Mouse (Mus musculus): Measurements from ENCODE around the gene Usp43. TPM values are rescaled to one million over a fixed set of nuclear protein-coding genes. Genes with fewer than 3 reads are reported as not detected.

Gene Usp43
- polyA plus RNA-seq, 1 experiment from 2014 or later = 4.5 TPM

GRCm38 (mm10) chr11:67835408-67836078, 86.4 kb downstream of the Usp43 start:
- Histone ChIP-seq H3K27me3 (ENCODE audit: insufficient read depth, low read length) (no peaks in the 10 kb centered on the region), H3K4me3 (ENCODE audit: low read depth, low read length) (no peak overlapping the region), H3K4me1 (ENCODE audit: insufficient read depth) (no peaks in the 10 kb centered on the region), H3K9ac (no peak overlapping the region), H3K4me2 (no peak overlapping the region), H3K36me3 (ENCODE audit: insufficient read depth) (no peaks in the 10 kb centered on the region), H3K27ac (ENCODE audit: low read depth) (no peak overlapping the region), H3K9me3 (ENCODE audit: low read depth, low read length) (no peaks in the 10 kb centered on the region)
- TF ChIP-seq CTCF (IDR thresholded peaks at IDR 0.05; ENCODE audit: low read depth) = no peak
- WGBS = 57% methylated on average over 10 of the region's 10 CpGs
- peak; percentile 54; the same call in 1 of the 2 replicates for ATAC-seq (ENCODE audit: insufficient read depth)
- no peak for DNase-seq

GRCm38 (mm10) chr11:67831820-67832219, 90.1 kb downstream of the Usp43 start:
- H3K27me3 ChIP-seq (ENCODE audit: insufficient read depth, low read length) = no peaks in the 10 kb centered on the region
- H3K4me1 ChIP-seq (ENCODE audit: insufficient read depth) = peaks cover 9% of the 10 kb centered on the region
- H3K4me2 ChIP-seq = no peak overlapping the region
- no peak overlapping the region for H3K9ac ChIP-seq
- no peaks in the 10 kb centered on the region for H3K36me3 ChIP-seq (ENCODE audit: insufficient read depth)
- no peaks in the 10 kb centered on the region for H3K9me3 ChIP-seq (ENCODE audit: low read depth, low read length)
- 47% methylated on average over 5 of the region's 5 CpGs for WGBS
- no peak for TF ChIP-seq CTCF (IDR thresholded peaks at IDR 0.05; ENCODE audit: low read depth)
- DNase-seq (peak; percentile 78), ATAC-seq (ENCODE audit: insufficient read depth) (no peak)
- no peak overlapping the region for H3K4me3 ChIP-seq (ENCODE audit: low read depth, low read length)
- no peak overlapping the region for H3K27ac ChIP-seq (ENCODE audit: low read depth)

- no peak overlapping the region for H3K4me2 ChIP-seq
- DNase-seq = no peak
- no peak for ATAC-seq (ENCODE audit: insufficient read depth)
- peaks cover 9% of the 10 kb centered on the region for H3K4me1 ChIP-seq (ENCODE audit: insufficient read depth)
- H3K9me3 ChIP-seq (ENCODE audit: low read depth, low read length) = no peaks in the 10 kb centered on the region
- TF ChIP-seq CTCF (IDR thresholded peaks at IDR 0.05; ENCODE audit: low read depth) = no peak
- no peaks in the 10 kb centered on the region for H3K27me3 ChIP-seq (ENCODE audit: insufficient read depth, low read length)
- 56% methylated on average over 6 of the region's 6 CpGs for WGBS
- H3K27ac ChIP-seq (ENCODE audit: low read depth) = no peak overlapping the region
- no peaks in the 10 kb centered on the region for H3K36me3 ChIP-seq (ENCODE audit: insufficient read depth)
- H3K9ac ChIP-seq = no peak overlapping the region
- H3K4me3 ChIP-seq (ENCODE audit: low read depth, low read length) = no peak overlapping the region
These were observed 92.4 kb downstream of the Usp43 start for GRCm38 (mm10) chr11:67829530-67829929.

- no peaks in the 10 kb centered on the region for H3K36me3 ChIP-seq (ENCODE audit: insufficient read depth)
- H3K4me3 ChIP-seq (ENCODE audit: low read depth, low read length) = no peak overlapping the region
- H3K9me3 ChIP-seq (ENCODE audit: low read depth, low read length) = no peaks in the 10 kb centered on the region
- TF ChIP-seq CTCF (IDR thresholded peaks at IDR 0.05; ENCODE audit: low read depth) = no peak
- peak overlapping the region; percentile 31; the same call in 1 of the 2 replicates for H3K4me2 ChIP-seq
- peaks cover 9% of the 10 kb centered on the region for H3K4me1 ChIP-seq (ENCODE audit: insufficient read depth)
- DNase-seq (peak; percentile 85), ATAC-seq (ENCODE audit: insufficient read depth) (peak; percentile 86)
- peak overlapping the region; percentile 73 for H3K27ac ChIP-seq (ENCODE audit: low read depth)
- H3K27me3 ChIP-seq (ENCODE audit: insufficient read depth, low read length) = no peaks in the 10 kb centered on the region
- no peak overlapping the region for H3K9ac ChIP-seq
- 18% methylated on average over 12 of the region's 12 CpGs for WGBS
These were observed 93.4 kb downstream of the Usp43 start for GRCm38 (mm10) chr11:67828360-67829059.

GRCm38 (mm10) chr11:67821560-67821959, 100.4 kb downstream of the Usp43 start:
- no peak for TF ChIP-seq CTCF (IDR thresholded peaks at IDR 0.05; ENCODE audit: low read depth)
- H3K4me1 ChIP-seq (ENCODE audit: insufficient read depth) = no peaks in the 10 kb centered on the region
- H3K4me2 ChIP-seq = no peak overlapping the region
- ATAC-seq (ENCODE audit: insufficient read depth) (no peak), DNase-seq (no peak)
- no peak overlapping the region for H3K4me3 ChIP-seq (ENCODE audit: low read depth, low read length)
- WGBS = 84% methylated on average over 6 of the region's 6 CpGs
- no peak overlapping the region for H3K27ac ChIP-seq (ENCODE audit: low read depth)
- no peak overlapping the region for H3K9ac ChIP-seq
- H3K27me3 ChIP-seq (ENCODE audit: insufficient read depth, low read length) = no peaks in the 10 kb centered on the region
- H3K9me3 ChIP-seq (ENCODE audit: low read depth, low read length) = no peaks in the 10 kb centered on the region
- no peaks in the 10 kb centered on the region for H3K36me3 ChIP-seq (ENCODE audit: insufficient read depth)

- Histone ChIP-seq H3K4me1 (ENCODE audit: insufficient read depth) (no peaks in the 10 kb centered on the region), H3K9ac (no peak overlapping the region), H3K36me3 (ENCODE audit: insufficient read depth) (no peaks in the 10 kb centered on the region), H3K27ac (ENCODE audit: low read depth) (no peak overlapping the region), H3K4me3 (ENCODE audit: low read depth, low read length) (no peak overlapping the region), H3K27me3 (ENCODE audit: insufficient read depth, low read length) (no peaks in the 10 kb centered on the region), H3K4me2 (no peak overlapping the region), H3K9me3 (ENCODE audit: low read depth, low read length) (no peaks in the 10 kb centered on the region)
- WGBS = 24% methylated on average over 4 of the region's 4 CpGs
- TF ChIP-seq CTCF (IDR thresholded peaks at IDR 0.05; ENCODE audit: low read depth) = peak; percentile 83
- peak; percentile 78 for DNase-seq
- ATAC-seq (ENCODE audit: insufficient read depth) = no peak
These were observed 101.7 kb downstream of the Usp43 start for GRCm38 (mm10) chr11:67820221-67820620.

GRCm38 (mm10) chr11:67819604-67820003, 102.3 kb downstream of the Usp43 start:
- ATAC-seq (ENCODE audit: insufficient read depth) = no peak; the same call in 1 of the 2 replicates
- DNase-seq = peak; percentile 80
- Histone ChIP-seq H3K27ac (ENCODE audit: low read depth) (no peak overlapping the region), H3K4me3 (ENCODE audit: low read depth, low read length) (no peak overlapping the region), H3K4me1 (ENCODE audit: insufficient read depth) (no peaks in the 10 kb centered on the region), H3K27me3 (ENCODE audit: insufficient read depth, low read length) (no peaks in the 10 kb centered on the region), H3K9me3 (ENCODE audit: low read depth, low read length) (no peaks in the 10 kb centered on the region), H3K36me3 (ENCODE audit: insufficient read depth) (no peaks in the 10 kb centered on the region), H3K4me2 (peak overlapping the region; percentile 41; the same call in 1 of the 2 replicates), H3K9ac (no peak overlapping the region)
- TF ChIP-seq CTCF (IDR thresholded peaks at IDR 0.05; ENCODE audit: low read depth) = peak; percentile 85
- 12% methylated on average over 5 of the region's 5 CpGs for WGBS
